Mouse (Mus musculus) hindbrain, embryonic 14.5 days (tissue): ENCODE measurements at regions not wholly inside any gene's neighbourhood (a gene's known extent, or its start where the extent isn't known, plus 50 kb on each side); places are given as distances from the start of the nearest gene placed in this dataset.

Experiments used
- ATAC-seq: fragments of 200-750 bp; cut with Nextera tagmentation; 2 replicates; pipeline ENCODE4 v1.8.0; 2017; ENCODE audit warnings: moderate number of reproducible peaks, mild to moderate bottlenecking, moderate TSS enrichment, moderate library complexity; ENCODE audit not compliant: low FRiP score
- DNase-seq: peaks from one replicate; pipeline ENCODE4 v3.0.0-alpha.2; 2015; ENCODE audit warnings: low spot score
- H3K27ac ChIP-seq: fragments of 300-500 bp; sonication (generic); 2 replicates; pipeline ENCODE4 v1.5.1; 2014; ENCODE audit warnings: mild to moderate bottlenecking, moderate library complexity
- H3K27me3 ChIP-seq: fragments of 300-500 bp; sonication (generic); 2 replicates; pipeline ENCODE4 v1.6.1; 2014; ENCODE audit warnings: mild to moderate bottlenecking, low read length, mixed read lengths; ENCODE audit not compliant: control insufficient read depth, insufficient read depth
- H3K36me3 ChIP-seq: fragments of 300-500 bp; sonication (generic); replicated peaks from 2 replicates; pipeline ENCODE4 v1.6.1; 2014; ENCODE audit not compliant: control insufficient read depth, insufficient read depth
- H3K4me1 ChIP-seq: fragments of 300-500 bp; sonication (generic); replicated peaks from 2 replicates; pipeline ENCODE4 v1.6.1; 2014; ENCODE audit warnings: antibody characterized with exemption, low read length, mixed read lengths; ENCODE audit not compliant: control insufficient read depth, insufficient read depth
- H3K4me2 ChIP-seq: fragments of 300-500 bp; sonication (generic); replicated peaks from 2 replicates; pipeline ENCODE4 v1.6.1; 2014; ENCODE audit warnings: mild to moderate bottlenecking, moderate library complexity
- H3K4me3 ChIP-seq: fragments of 300-500 bp; sonication (generic); replicated peaks from 2 replicates; pipeline ENCODE4 v1.5.1; 2014; ENCODE audit warnings: mild to moderate bottlenecking, low read length
- H3K9ac ChIP-seq: fragments of 300-500 bp; sonication (generic); 2 replicates; pipeline ENCODE4 v1.6.1; 2014
- H3K9me3 ChIP-seq: fragments of 300-500 bp; sonication (generic); 2 replicates; pipeline ENCODE4 v1.6.1; 2016; ENCODE audit warnings: low read length; ENCODE audit not compliant: control insufficient read depth
- WGBS: fragments of 180-500 bp; shearing (Covaris S2); extraction: QIAGEN DNeasy Blood & Tissue Kit; methylation state at CpG from one replicate; pipeline ENCODE4 v1.1.7; 2014; 5-methylcytosine and 5-hydroxymethylcytosine counted together

DNA sequence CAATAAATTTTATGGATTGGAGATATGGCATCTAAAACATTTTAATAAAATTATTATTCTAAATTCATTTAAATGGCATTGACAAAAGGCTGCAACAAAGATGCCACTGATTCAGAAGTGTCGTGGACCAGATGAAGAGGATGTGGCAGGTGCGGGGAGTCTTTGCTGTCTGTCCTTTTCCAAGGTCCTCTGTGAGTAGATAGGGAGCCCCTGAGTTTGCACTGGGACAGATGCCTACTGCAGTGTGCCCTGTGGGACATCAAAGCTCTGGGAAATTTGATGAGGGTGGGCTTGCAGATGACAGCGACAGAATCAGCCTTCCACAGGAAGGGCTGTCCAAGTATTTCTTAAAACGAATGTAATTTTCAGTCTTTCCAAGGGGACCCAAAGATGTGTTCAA, 541.2 kb downstream of the Bcl11a start:
- no peak for ATAC-seq
- 77% methylated on average over 4 of the region's 4 CpGs for WGBS

GRCm38 (mm10) chr11:24628619-24629018, 550.8 kb downstream of the Bcl11a start:
- ATAC-seq: no peak
- 59% methylated on average over 5 of the region's 5 CpGs for WGBS
- Histone ChIP-seq H3K27ac (no peak overlapping the region), H3K4me2 (no peak overlapping the region), H3K36me3 (no peaks in the 10 kb centered on the region), H3K4me3 (no peak overlapping the region), H3K27me3 (no peaks in the 10 kb centered on the region), H3K9ac (no peak overlapping the region), H3K9me3 (no peaks in the 10 kb centered on the region), H3K4me1 (no peaks in the 10 kb centered on the region)
- DNase-seq: no peak

More for the DNA sequence above, 541.2 kb downstream of the Bcl11a start:
- no peaks in the 10 kb centered on the region for H3K27me3 ChIP-seq
- no peak overlapping the region for H3K4me2 ChIP-seq
- no peaks in the 10 kb centered on the region for H3K9me3 ChIP-seq
- H3K27ac ChIP-seq: no peak overlapping the region
- DNase-seq: no peak
- H3K36me3 ChIP-seq: no peaks in the 10 kb centered on the region
- H3K4me3 ChIP-seq: no peak overlapping the region
- H3K9ac ChIP-seq: no peak overlapping the region
- H3K4me1 ChIP-seq: 0 out of 2 replicates have a peak, but pooled peaks cover 3% of the 10 kb centered on the region

GRCm38 (mm10) chr11:24629431-24629830, 551.6 kb downstream of the Bcl11a start:
- H3K4me3 ChIP-seq: no peak overlapping the region
- no peak overlapping the region for H3K4me2 ChIP-seq
- no peaks in the 10 kb centered on the region for H3K27me3 ChIP-seq
- no peak overlapping the region for H3K9ac ChIP-seq
- H3K36me3 ChIP-seq: no peaks in the 10 kb centered on the region
- no peak for DNase-seq
- H3K27ac ChIP-seq: no peak overlapping the region
- no peak for ATAC-seq
- 79% methylated on average over 4 of the region's 4 CpGs for WGBS
- no peaks in the 10 kb centered on the region for H3K4me1 ChIP-seq
- no peaks in the 10 kb centered on the region for H3K9me3 ChIP-seq

DNA sequence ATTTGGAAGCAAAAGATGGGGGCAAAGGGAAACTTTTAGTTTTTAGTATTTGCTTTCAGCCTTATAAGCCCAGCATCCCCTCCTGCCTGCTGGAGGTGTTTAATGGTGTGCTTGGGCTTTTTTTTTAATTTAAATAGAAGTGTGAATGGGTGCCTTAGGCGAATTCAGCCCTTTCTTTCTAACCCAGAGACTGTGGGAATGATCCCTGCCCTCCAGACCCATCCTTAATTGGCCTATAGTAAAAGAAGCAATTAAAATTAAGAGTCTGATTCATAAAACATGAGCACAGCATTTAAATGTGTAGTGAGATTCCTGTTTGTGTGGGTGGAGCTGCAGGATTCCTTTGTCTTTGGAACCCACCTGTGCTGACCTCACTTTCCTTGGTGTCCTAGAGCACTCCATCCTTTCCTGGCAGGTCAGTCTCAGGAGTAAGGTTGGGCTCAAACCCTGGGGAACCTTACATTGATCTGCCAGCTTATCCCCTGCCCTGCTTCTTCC, 552.6 kb downstream of the Bcl11a start:
- Histone ChIP-seq H3K4me1 (no peaks in the 10 kb centered on the region), H3K4me3 (no peak overlapping the region), H3K27ac (no peak overlapping the region), H3K9me3 (no peaks in the 10 kb centered on the region), H3K4me2 (no peak overlapping the region), H3K36me3 (no peaks in the 10 kb centered on the region), H3K9ac (no peak overlapping the region), H3K27me3 (no peaks in the 10 kb centered on the region)
- ATAC-seq: no peak
- 44% methylated on average over 1 of the region's 1 CpGs for WGBS
- DNase-seq: no peak

DNA sequence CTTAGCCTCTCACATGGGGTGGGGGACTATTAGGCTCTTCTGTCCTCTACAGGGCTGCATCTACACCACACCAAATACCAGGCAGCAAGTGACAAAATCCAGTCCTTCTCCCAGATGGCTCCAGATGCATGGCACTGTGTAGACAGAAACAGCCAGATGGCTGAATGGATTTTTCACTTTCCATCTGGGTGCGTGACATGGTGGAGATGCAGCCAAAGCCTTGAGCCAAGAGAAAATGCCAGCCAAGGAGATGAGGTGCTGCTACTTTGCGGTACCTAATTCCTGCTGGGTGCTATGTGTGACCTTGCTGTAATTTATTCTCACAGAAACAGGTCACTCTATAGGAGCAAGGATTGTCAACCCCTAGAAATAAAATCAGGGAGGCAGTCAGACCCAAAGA, 553.8 kb downstream of the Bcl11a start:
- H3K9ac ChIP-seq: no peak overlapping the region
- no peaks in the 10 kb centered on the region for H3K4me1 ChIP-seq
- H3K4me2 ChIP-seq: no peak overlapping the region
- no peak overlapping the region for H3K4me3 ChIP-seq
- H3K27ac ChIP-seq: no peak overlapping the region
- no peaks in the 10 kb centered on the region for H3K27me3 ChIP-seq
- DNase-seq: no peak
- no peaks in the 10 kb centered on the region for H3K9me3 ChIP-seq
- H3K36me3 ChIP-seq: no peaks in the 10 kb centered on the region
- 85% methylated on average over 2 of the region's 2 CpGs for WGBS
- ATAC-seq: no peak

GRCm38 (mm10) chr11:24636716-24637115, 558.9 kb downstream of the Bcl11a start:
- H3K27me3 ChIP-seq: no peaks in the 10 kb centered on the region
- no peak overlapping the region for H3K27ac ChIP-seq
- DNase-seq (no peak), ATAC-seq (no peak)
- no peak overlapping the region for H3K4me3 ChIP-seq
- H3K4me2 ChIP-seq: no peak overlapping the region
- H3K9me3 ChIP-seq: no peaks in the 10 kb centered on the region
- H3K9ac ChIP-seq: no peak overlapping the region
- no peaks in the 10 kb centered on the region for H3K36me3 ChIP-seq
- WGBS: 86% methylated on average over 4 of the region's 4 CpGs
- no peaks in the 10 kb centered on the region for H3K4me1 ChIP-seq

GRCm38 (mm10) chr11:24643439-24644109, 565.7 kb downstream of the Bcl11a start:
- WGBS: 70% methylated on average over 11 of the region's 11 CpGs
- ATAC-seq: no peak

GRCm38 (mm10) chr11:24652852-24653251, 575.0 kb downstream of the Bcl11a start:
- H3K36me3 ChIP-seq: no peaks in the 10 kb centered on the region
- ATAC-seq (no peak), DNase-seq (no peak)
- no peak overlapping the region for H3K4me2 ChIP-seq
- no peaks in the 10 kb centered on the region for H3K9me3 ChIP-seq
- 82% methylated on average over 3 of the region's 3 CpGs for WGBS
- no peak overlapping the region for H3K4me3 ChIP-seq
- H3K27ac ChIP-seq: no peak overlapping the region
- H3K9ac ChIP-seq: no peak overlapping the region
- H3K27me3 ChIP-seq: no peaks in the 10 kb centered on the region
- no peaks in the 10 kb centered on the region for H3K4me1 ChIP-seq

More at GRCm38 (mm10) chr11:24643439-24644109, 565.7 kb downstream of the Bcl11a start:
- no peaks in the 10 kb centered on the region for H3K4me1 ChIP-seq
- no peak overlapping the region for H3K4me3 ChIP-seq
- DNase-seq: no peak
- H3K27ac ChIP-seq: no peak overlapping the region
- no peaks in the 10 kb centered on the region for H3K27me3 ChIP-seq
- H3K9me3 ChIP-seq: no peaks in the 10 kb centered on the region
- no peak overlapping the region for H3K4me2 ChIP-seq
- H3K36me3 ChIP-seq: no peaks in the 10 kb centered on the region
- no peak overlapping the region for H3K9ac ChIP-seq

GRCm38 (mm10) chr11:24664082-24664481, 586.2 kb downstream of the Bcl11a start:
- H3K4me3 ChIP-seq: no peak overlapping the region
- no peak overlapping the region for H3K4me2 ChIP-seq
- 83% methylated on average over 4 of the region's 4 CpGs for WGBS
- no peak overlapping the region for H3K9ac ChIP-seq
- no peaks in the 10 kb centered on the region for H3K4me1 ChIP-seq
- DNase-seq: no peak
- H3K27ac ChIP-seq: no peak overlapping the region
- H3K9me3 ChIP-seq: no peaks in the 10 kb centered on the region
- H3K36me3 ChIP-seq: no peaks in the 10 kb centered on the region
- H3K27me3 ChIP-seq: no peaks in the 10 kb centered on the region
- ATAC-seq: no peak

GRCm38 (mm10) chr11:24665310-24665709, 587.5 kb downstream of the Bcl11a start:
- WGBS: 91% methylated on average over 2 of the region's 2 CpGs
- no peak overlapping the region for H3K9ac ChIP-seq
- no peaks in the 10 kb centered on the region for H3K9me3 ChIP-seq
- H3K4me3 ChIP-seq: no peak overlapping the region
- H3K27me3 ChIP-seq: no peaks in the 10 kb centered on the region
- H3K4me2 ChIP-seq: no peak overlapping the region
- no peak for ATAC-seq
- DNase-seq: no peak
- no peaks in the 10 kb centered on the region for H3K36me3 ChIP-seq
- H3K27ac ChIP-seq: no peak overlapping the region
- no peaks in the 10 kb centered on the region for H3K4me1 ChIP-seq
